8 mouse cellular contexts compared by ENCODE assay signal in the genomic region with DNA sequence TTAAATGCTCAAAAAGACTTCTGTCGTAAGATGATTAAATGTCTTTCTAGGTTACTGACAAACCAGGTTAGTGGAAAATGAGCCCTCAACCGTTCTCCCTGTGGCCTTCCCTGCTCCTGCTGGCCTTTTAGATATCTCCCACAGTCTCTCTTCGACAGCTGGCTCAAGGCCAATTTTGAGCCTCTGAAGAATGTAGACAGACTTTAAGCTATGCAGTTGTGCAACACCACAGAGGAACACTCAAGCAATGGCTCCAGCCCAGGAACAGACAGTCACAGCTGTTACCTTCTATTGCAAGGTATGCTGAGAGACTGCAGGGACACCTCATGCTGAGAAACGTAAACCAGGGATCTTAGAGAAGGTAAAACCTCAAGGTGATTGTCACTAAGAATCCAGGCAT.
DNase-seq lines count a peak whose midpoint lies in the region; ATAC-seq and TF ChIP-seq lines count a peak whose summit lies in the region.

No protein-coding gene starts in this region.

- no peak for TF ChIP-seq CTCF in lung, embryonic 14.5 days (IDR thresholded peaks at IDR 0.05; ENCODE audit: low read depth)

- no peaks in the 10 kb centered on the region for H3K27me3 ChIP-seq in lung, embryonic 14.5 days (ENCODE audit: insufficient read depth, low read length)

- H3K4me3 ChIP-seq in lung, embryonic 14.5 days (ENCODE audit: low read depth, low read length): no peak overlapping the region

- no peak overlapping the region for H3K4me2 ChIP-seq in lung, embryonic 14.5 days

- WGBS in lung, embryonic 14.5 days: 24% methylated on average over 4 of the region's 4 CpGs

- peak overlapping the region; percentile 42; the same call in 1 of the 2 replicates for H3K27ac ChIP-seq in lung, embryonic 14.5 days (ENCODE audit: low read depth)

- H3K9ac ChIP-seq in lung, embryonic 14.5 days: no peak overlapping the region

- DNase-seq in left cerebral cortex, postnatal 4 days: peak; percentile 27
- no peak for DNase-seq in left cerebral cortex, adult 9 months (ENCODE audit: low spot score in 2 of 2)
- peak; percentile 16 for DNase-seq in brain, adult 2 months (ENCODE audit: low read depth, low spot score)
- peak; percentile 80 to 87 for DNase-seq in heart, postnatal 14 days
- DNase-seq in lung, embryonic 14.5 days: peak; percentile 96
- no peak for DNase-seq in layer of hippocampus, postnatal 36 days
- DNase-seq in spleen, adult 18-20 months: no peak
- DNase-seq in thymus, adult 18-20 months: no peak

- peaks cover 11% of the 10 kb centered on the region for H3K4me1 ChIP-seq in lung, embryonic 14.5 days (ENCODE audit: insufficient read depth)

- peak; percentile 91 for ATAC-seq in lung, embryonic 14.5 days (ENCODE audit: insufficient read depth)

- no peaks in the 10 kb centered on the region for H3K9me3 ChIP-seq in lung, embryonic 14.5 days (ENCODE audit: low read depth, low read length)

- H3K36me3 ChIP-seq in lung, embryonic 14.5 days (ENCODE audit: insufficient read depth): no peaks in the 10 kb centered on the region

- intact Hi-C loops in left cerebral cortex, postnatal 4 days (cut with DNase I): no loop called here
- intact Hi-C loops in heart, postnatal 14 days (cut with DNase I): no loop called here

Comparison
In these comparisons a context has a peak if more than half of its experiments do, and no peak if none do; other contexts are left out.
1. DNase-seq: peak in left cerebral cortex, postnatal 4 days (single experiment), brain, adult 2 months (single experiment), heart, postnatal 14 days (2 of 2) and lung, embryonic 14.5 days (single experiment); none in left cerebral cortex, adult 9 months (0 of 2), layer of hippocampus, postnatal 36 days (0 of 2), spleen, adult 18-20 months (0 of 2) and thymus, adult 18-20 months (0 of 2).